Mouse (Mus musculus) cerebellum, adult 18-20 months (tissue): ENCODE results near the gene Ccdc88c.

Source experiments
- DNase-seq, 2 experiments: peaks; one replicate each; pipeline ENCODE4 v3.0.0; 2021

Gene Ccdc88c

GRCm38 (mm10) chr12:101028954-101029731 is at the start of gene Ccdc88c:
Gene Ccdc88c, minus strand, starts transcription at chr12:101029056.
- DNase-seq = peak; percentile 71 to 79

- no peak for DNase-seq
Observed at GRCm38 (mm10) chr12:101077955-101078354, 49.1 kb upstream of the Ccdc88c start.

GRCm38 (mm10) chr12:101075433-101075832 is 46.6 kb upstream of the Ccdc88c start:
- DNase-seq = no peak

GRCm38 (mm10) chr12:101074821-101075429 is 46.1 kb upstream of the Ccdc88c start:
- no peak for DNase-seq

GRCm38 (mm10) chr12:101069813-101070212 is 41.0 kb upstream of the Ccdc88c start:
- no peak for DNase-seq

- DNase-seq = no peak
Observed at GRCm38 (mm10) chr12:101066329-101066728, 37.5 kb upstream of the Ccdc88c start.

GRCm38 (mm10) chr12:101039956-101040355 is 11.1 kb upstream of the Ccdc88c start:
- no peak for DNase-seq

- peak in 1 of 2 experiments; percentile 28 for DNase-seq
Observed at GRCm38 (mm10) chr12:101028247-101028953, 456 bp downstream of the Ccdc88c start.

- DNase-seq = no peak
Observed at GRCm38 (mm10) chr12:101027451-101028246, 1.2 kb downstream of the Ccdc88c start.

GRCm38 (mm10) chr12:101026946-101027345 is 1.9 kb downstream of the Ccdc88c start:
- DNase-seq = peak in 1 of 2 experiments; percentile 38

- DNase-seq = no peak
Observed at GRCm38 (mm10) chr12:101026518-101026917, 2.3 kb downstream of the Ccdc88c start.

- no peak for DNase-seq
Observed at GRCm38 (mm10) chr12:101026025-101026424, 2.8 kb downstream of the Ccdc88c start.

- DNase-seq = no peak
Observed at GRCm38 (mm10) chr12:101025379-101025778, 3.5 kb downstream of the Ccdc88c start.

GRCm38 (mm10) chr12:101024824-101025223 is 4.0 kb downstream of the Ccdc88c start:
- DNase-seq = no peak

- DNase-seq = no peak
Observed at GRCm38 (mm10) chr12:101023143-101023542, 5.7 kb downstream of the Ccdc88c start.

- no peak for DNase-seq
Observed at GRCm38 (mm10) chr12:101022353-101022752, 6.5 kb downstream of the Ccdc88c start.

GRCm38 (mm10) chr12:101021484-101022226 is 7.2 kb downstream of the Ccdc88c start:
- no peak for DNase-seq

GRCm38 (mm10) chr12:101020210-101021015 is 8.4 kb downstream of the Ccdc88c start:
- DNase-seq = peak; percentile 62 to 72

GRCm38 (mm10) chr12:101019443-101019842 is 9.4 kb downstream of the Ccdc88c start:
- no peak for DNase-seq

GRCm38 (mm10) chr12:101019031-101019430 is 9.8 kb downstream of the Ccdc88c start:
- DNase-seq = no peak

- no peak for DNase-seq
Observed at GRCm38 (mm10) chr12:101017971-101018371, 10.9 kb downstream of the Ccdc88c start.
